Mouse (Mus musculus): ENCODE results near the gene Kcnk16.
"Not testable (repeated sequence)": the region's sequence is repeated elsewhere in the genome, so short reads cannot be mapped to it uniquely, and the experiment has no call there.

The Kcnk16 gene

GRCm38 (mm10) chr14:20269082-20269809 lies at the start of gene Kcnk16:
Gene Kcnk16 (minus strand): TSS chr14:20269199.
- DNase-seq (ENCODE audit: low spot score in 2 of 2) = no peak

- DNase-seq (ENCODE audit: low spot score in 2 of 2) = no peak
Measured at GRCm38 (mm10) chr14:20315137-20315536, 46.1 kb upstream of the Kcnk16 start.

GRCm38 (mm10) chr14:20305085-20305484 lies 36.1 kb upstream of the Kcnk16 start:
- DNase-seq (ENCODE audit: low spot score in 2 of 2) = not testable (repeated sequence)

GRCm38 (mm10) chr14:20298131-20298530 lies 29.1 kb upstream of the Kcnk16 start:
- DNase-seq (ENCODE audit: low spot score in 2 of 2) = no peak

GRCm38 (mm10) chr14:20297616-20298015 lies 28.6 kb upstream of the Kcnk16 start:
- DNase-seq (ENCODE audit: low spot score in 2 of 2) = no peak

- no peak for DNase-seq (ENCODE audit: low spot score in 2 of 2)
Measured at GRCm38 (mm10) chr14:20294947-20295346, 25.9 kb upstream of the Kcnk16 start.

GRCm38 (mm10) chr14:20294117-20294892 lies 25.3 kb upstream of the Kcnk16 start, which contains the start of gene Nudt13:
Gene Nudt13 (plus strand): TSS chr14:20294697.
- DNase-seq (ENCODE audit: low spot score in 2 of 2) = peak; percentile 69 to 71

GRCm38 (mm10) chr14:20291391-20291790 lies 22.4 kb upstream of the Kcnk16 start:
- no peak for DNase-seq (ENCODE audit: low spot score in 2 of 2)

- no peak for DNase-seq (ENCODE audit: low spot score in 2 of 2)
Measured at GRCm38 (mm10) chr14:20268421-20268820, 578 bp downstream of the Kcnk16 start.

- DNase-seq (ENCODE audit: low spot score in 2 of 2) = no peak
Measured at GRCm38 (mm10) chr14:20262346-20262745, 6.7 kb downstream of the Kcnk16 start.

- DNase-seq (ENCODE audit: low spot score in 2 of 2) = peak; percentile 66 to 81
Measured at GRCm38 (mm10) chr14:20258185-20259113, 10.6 kb downstream of the Kcnk16 start.

GRCm38 (mm10) chr14:20250237-20251171 lies 18.5 kb downstream of the Kcnk16 start:
- DNase-seq (ENCODE audit: low spot score in 2 of 2) = no peak

GRCm38 (mm10) chr14:20248001-20248400 lies 21.0 kb downstream of the Kcnk16 start:
- no peak for DNase-seq (ENCODE audit: low spot score in 2 of 2)

- DNase-seq (ENCODE audit: low spot score in 2 of 2) = no peak
Measured at GRCm38 (mm10) chr14:20246811-20247266, 22.2 kb downstream of the Kcnk16 start.

- DNase-seq (ENCODE audit: low spot score in 2 of 2) = no peak
Measured at GRCm38 (mm10) chr14:20245861-20246260, 23.1 kb downstream of the Kcnk16 start.

GRCm38 (mm10) chr14:20245318-20245717 lies 23.7 kb downstream of the Kcnk16 start:
- no peak for DNase-seq (ENCODE audit: low spot score in 2 of 2)

GRCm38 (mm10) chr14:20243158-20243557 lies 25.8 kb downstream of the Kcnk16 start:
- no peak for DNase-seq (ENCODE audit: low spot score in 2 of 2)

GRCm38 (mm10) chr14:20242454-20242853 lies 26.5 kb downstream of the Kcnk16 start:
- DNase-seq (ENCODE audit: low spot score in 2 of 2) = no peak

GRCm38 (mm10) chr14:20234403-20234802 lies 34.6 kb downstream of the Kcnk16 start:
- no peak for DNase-seq (ENCODE audit: low spot score in 2 of 2)
